Mouse (Mus musculus): Measurements from ENCODE around the gene Amy2a2.
"Not testable (repeated sequence)": the region's sequence is repeated elsewhere in the genome, so short reads cannot be mapped to it uniquely, and the experiment has no call there.

The Amy2a2 gene

GRCm38 (mm10) chr3:113356558-113356957 is at the start of gene Amy2a2:
TSS of gene Amy2a2 (minus strand) at chr3:113356658.
- DNase-seq = not testable (repeated sequence)

GRCm38 (mm10) chr3:113345484-113345883 is 11.0 kb downstream of the Amy2a2 start:
- not testable (repeated sequence) for DNase-seq

- not testable (repeated sequence) for DNase-seq
Measured at GRCm38 (mm10) chr3:113323952-113324351, 32.5 kb downstream of the Amy2a2 start, which contains the start of gene Amy2a3. TSS of gene Amy2a3 (minus strand) at chr3:113324052.

- DNase-seq = not testable (repeated sequence)
Measured at GRCm38 (mm10) chr3:113312937-113313336, 43.5 kb downstream of the Amy2a2 start.
